In the genomic region with DNA sequence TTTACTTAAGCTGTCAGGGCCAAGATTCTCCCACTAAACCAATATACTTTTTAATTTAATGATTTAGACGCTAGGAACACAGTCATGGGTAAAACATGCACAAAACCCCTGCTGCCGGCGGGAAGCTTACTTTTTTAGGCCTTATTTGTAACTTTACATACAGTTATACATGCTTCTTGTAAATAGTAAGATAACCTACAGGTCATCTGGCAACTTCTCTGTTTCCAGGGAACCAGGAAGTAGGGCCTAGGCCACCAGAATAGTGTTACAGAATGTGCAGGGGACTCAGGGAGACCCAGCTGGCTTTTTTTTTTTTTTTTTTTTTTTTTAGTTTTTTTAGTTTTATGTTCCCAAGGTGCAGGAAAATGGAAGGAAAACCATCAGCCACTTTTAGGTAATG, we compare ENCODE assay signal across 8 mouse cellular contexts. TPM values are rescaled to one million over a fixed set of nuclear protein-coding genes. Genes with fewer than 3 reads are reported as not detected.
DNase-seq lines count a peak whose midpoint lies in the region; ATAC-seq and TF ChIP-seq lines count a peak whose summit lies in the region.
"Had no signal": no experiment of that assay in that cellular context is flagged by ENCODE, and none has a peak within 500 bp of the region (broad histone marks: within the 10 kb centered on the region; RNA-seq: fewer than 3 reads in every experiment).

No protein-coding gene starts in this region.

- TF ChIP-seq CTCF in layer of hippocampus, adult 2 months (conservative IDR thresholded peaks at IDR 0.05): no peak

- peak overlapping the region; percentile 94; the same call in 1 of the 2 replicates for H3K27ac ChIP-seq in layer of hippocampus, adult 2 months
- peak overlapping the region; percentile 95 for H3K27ac ChIP-seq in embryonic facial prominence, embryonic 14.5 days (replicated peaks; ENCODE audit: low read depth, low read length)
- H3K27ac ChIP-seq in limb, embryonic 11.5 days (replicated peaks; ENCODE audit: low read depth, low read length): no peak overlapping the region
- H3K27ac ChIP-seq in neural tube, embryonic 15.5 days (replicated peaks): no peak overlapping the region

- no peak for DNase-seq in layer of hippocampus, adult 2 months (ENCODE audit: low spot score in 2 of 2)
- DNase-seq in layer of hippocampus, adult 9-10 months (ENCODE audit: low spot score): no peak
- no peak for DNase-seq in embryonic facial prominence, embryonic 14.5 days (ENCODE audit: low spot score)
- DNase-seq in limb, embryonic 11.5 days (ENCODE audit: low spot score): no peak
- DNase-seq in left cerebral cortex, adult 18-20 months (ENCODE audit: low spot score in 2 of 2): no peak
- no peak for DNase-seq in gastrocnemius, postnatal 10 days
- DNase-seq: adrenal gland, postnatal 10 days had no signal

- no peaks in the 10 kb centered on the region for H3K36me3 ChIP-seq in embryonic facial prominence, embryonic 14.5 days (ENCODE audit: control insufficient read depth, insufficient read depth, low read length)
- no peaks in the 10 kb centered on the region for H3K36me3 ChIP-seq in limb, embryonic 11.5 days (ENCODE audit: control insufficient read depth, insufficient read depth, low read length)
- no peaks in the 10 kb centered on the region for H3K36me3 ChIP-seq in neural tube, embryonic 15.5 days

- H3K4me3 ChIP-seq in layer of hippocampus, adult 2 months: peak overlapping the region; percentile 97
- peak overlapping the region; percentile 80 for H3K4me3 ChIP-seq in embryonic facial prominence, embryonic 14.5 days (ENCODE audit: low read depth, low read length)
- H3K4me3 ChIP-seq in limb, embryonic 11.5 days (ENCODE audit: low read depth, low read length): peak overlapping the region; percentile 76; the same call in 1 of the 2 replicates
- H3K4me3 ChIP-seq in neural tube, embryonic 15.5 days (replicated peaks): peak overlapping the region; percentile 88; the same call in 1 of the 2 replicates

- no peak for ATAC-seq in embryonic facial prominence, embryonic 14.5 days (ENCODE audit: low read depth)
- no peak for ATAC-seq in limb, embryonic 11.5 days (ENCODE audit: insufficient number of reproducible peaks, low FRiP score, low TSS enrichment, low read depth)
- ATAC-seq in neural tube, embryonic 15.5 days (ENCODE audit: low FRiP score): no peak

- peak overlapping the region; percentile 85 for H3K9ac ChIP-seq in embryonic facial prominence, embryonic 14.5 days (ENCODE audit: low read depth, low read length)
- no peak overlapping the region; the same call in 1 of the 2 replicates for H3K9ac ChIP-seq in limb, embryonic 11.5 days (ENCODE audit: low read length)
- H3K9ac ChIP-seq in neural tube, embryonic 15.5 days (replicated peaks): no peak overlapping the region; the same call in 1 of the 2 replicates

- WGBS in embryonic facial prominence, embryonic 14.5 days: 47% methylated on average over 3 of the region's 3 CpGs
- WGBS in limb, embryonic 11.5 days: 84% methylated on average over 3 of the region's 3 CpGs
- WGBS in neural tube, embryonic 15.5 days: 71% methylated on average over 3 of the region's 3 CpGs

- H3K4me1 ChIP-seq in embryonic facial prominence, embryonic 14.5 days (ENCODE audit: control insufficient read depth, insufficient read depth, low read length): peaks cover 5% of the 10 kb centered on the region
- 0 out of 2 replicates have a peak, but pooled peaks cover 4% of the 10 kb centered on the region for H3K4me1 ChIP-seq in limb, embryonic 11.5 days (ENCODE audit: control insufficient read depth, insufficient read depth, low read length)
- peaks cover 19% of the 10 kb centered on the region for H3K4me1 ChIP-seq in neural tube, embryonic 15.5 days

- no peaks in the 10 kb centered on the region for H3K27me3 ChIP-seq in embryonic facial prominence, embryonic 14.5 days (replicated peaks; ENCODE audit: control insufficient read depth, insufficient read depth, low read length)
- H3K27me3 ChIP-seq in limb, embryonic 11.5 days (ENCODE audit: control insufficient read depth, insufficient read depth, low read length): no peaks in the 10 kb centered on the region
- no peaks in the 10 kb centered on the region for H3K27me3 ChIP-seq in neural tube, embryonic 15.5 days (replicated peaks)

- peak overlapping the region; percentile 62 for H3K4me2 ChIP-seq in embryonic facial prominence, embryonic 14.5 days (ENCODE audit: low read depth, low read length)
- peak overlapping the region; percentile 72 for H3K4me2 ChIP-seq in limb, embryonic 11.5 days (ENCODE audit: low read depth, severe bottlenecking)
- peak overlapping the region; percentile 77 for H3K4me2 ChIP-seq in neural tube, embryonic 15.5 days

- no peaks in the 10 kb centered on the region for H3K9me3 ChIP-seq in embryonic facial prominence, embryonic 14.5 days (ENCODE audit: control insufficient read depth, low read length)
- no peaks in the 10 kb centered on the region for H3K9me3 ChIP-seq in limb, embryonic 11.5 days (ENCODE audit: control insufficient read depth, low read length)
- H3K9me3 ChIP-seq in neural tube, embryonic 15.5 days (replicated peaks): no peaks in the 10 kb centered on the region

RNA-seq across cellular contexts. Expression of gene Eif2ak4, which starts 1.2 kb away (rescaled TPM):
- total RNA-seq in layer of hippocampus, adult 2 months (2021): 10 to 100 TPM; 26.3 to 26.7 TPM
- polyA plus RNA-seq in embryonic facial prominence, embryonic 14.5 days (2014; fragmentation: Nextera tagmentation; extraction: Ambion mirVana): 10.0 and 10.8 TPM in 2 replicates
- polyA plus RNA-seq in limb, embryonic 11.5 days (2014; fragmentation: Nextera tagmentation; extraction: Ambion mirVana): 13.0 and 17.2 TPM in 2 replicates
- 7.8 and 8.7 TPM in 2 replicates for polyA plus RNA-seq in neural tube, embryonic 15.5 days (2015; fragmentation: Nextera tagmentation; extraction: Ambion mirVana)
- total RNA-seq in left cerebral cortex, adult 18-20 months (2021): 10 to 100 TPM; 18.8 to 21.5 TPM
- total RNA-seq in gastrocnemius, postnatal 10 days (2021): 1 to 10 TPM; 5.4 to 8.1 TPM

RNA-seq across cellular contexts. Expression of gene Gpr176, which starts 16.4 kb away (rescaled TPM):
- total RNA-seq in layer of hippocampus, adult 2 months (2021): 10 to 100 TPM; 10.8 to 11.8 TPM
- 0.34 and 0.53 TPM in 2 replicates for polyA plus RNA-seq in embryonic facial prominence, embryonic 14.5 days (2014; fragmentation: Nextera tagmentation; extraction: Ambion mirVana)
- 0.08 and 0.18 TPM in 2 replicates for polyA plus RNA-seq in limb, embryonic 11.5 days (2014; fragmentation: Nextera tagmentation; extraction: Ambion mirVana)
- 7.6 and 9.1 TPM in 2 replicates for polyA plus RNA-seq in neural tube, embryonic 15.5 days (2015; fragmentation: Nextera tagmentation; extraction: Ambion mirVana)
- 10 to 100 TPM in 1 of 2 experiments, 1 to 10 TPM in 1; 9.5 to 10.0 TPM for total RNA-seq in left cerebral cortex, adult 18-20 months (2021)
- under 1 TPM; 0.31 to 0.38 TPM for total RNA-seq in gastrocnemius, postnatal 10 days (2021)

Comparison
In these comparisons a context has a peak if more than half of its experiments do, and no peak if none do; other contexts are left out.
1. H3K27ac ChIP-seq: peak in layer of hippocampus, adult 2 months (single experiment) and embryonic facial prominence, embryonic 14.5 days (single experiment); none in limb, embryonic 11.5 days (single experiment) and neural tube, embryonic 15.5 days (single experiment).
2. RNA of gene Gpr176, which starts 16.4 kb away (total RNA-seq): 10.8 to 11.8 TPM in layer of hippocampus, adult 2 months and 9.5 to 10.0 TPM in left cerebral cortex, adult 18-20 months; 0.31 to 0.38 TPM in gastrocnemius, postnatal 10 days; every median in the first group is over 4 times any median in the second.
3. Peak in every context shown above with its lines, with median percentiles within 50 percentile points of each other: H3K4me3 ChIP-seq and H3K4me2 ChIP-seq.